Mouse (Mus musculus) inflammation-experienced regulatory T-cells (primary cell): Measurements from ENCODE around the gene Drp2. TPM values are rescaled to one million over a fixed set of nuclear protein-coding genes. Genes with fewer than 3 reads are reported as not detected.

Experiments
- polyA plus RNA-seq, 2 experiments: library from polyadenylated mRNA; unstranded; fragments of 100-300 nt; shearing (Covaris generic); gene quantifications; one replicate each; pipeline ENCODE4 v1.2.1; 2017

Gene Drp2
- polyA plus RNA-seq = under 1 TPM in 1 of 2 experiments, not detected in 1; 0.20 TPM

GRCm38 (mm10) chrX:134403863-134404583, at the start of gene Drp2:
Gene Drp2 (plus strand): TSS chrX:134404551.

DNA sequence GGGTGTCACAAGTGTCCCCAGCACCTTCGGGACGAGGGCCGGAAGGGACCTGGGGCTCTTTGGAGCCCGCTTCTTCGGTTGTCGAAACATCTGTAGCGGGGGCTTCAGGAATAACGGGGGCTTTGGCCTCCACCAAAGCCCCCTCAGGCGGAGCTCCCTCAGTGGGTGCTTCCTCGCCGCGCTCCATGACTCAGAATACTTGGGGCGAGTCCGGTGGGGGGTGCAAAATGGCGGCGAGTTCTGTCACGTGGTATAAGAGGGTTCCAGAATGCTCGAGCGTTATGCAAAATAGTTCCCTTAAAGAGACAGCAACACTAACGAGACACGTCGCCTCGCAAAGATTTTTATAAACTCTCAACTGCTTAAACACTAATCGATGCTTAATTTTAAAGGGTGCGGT, 71.9 kb downstream of the Drp2 start, which contains the start of gene Taf7l:
Gene Taf7l (minus strand): TSS at position 201 of the 400 bp plus-strand sequence.

Other genes starting within 250 kb of the Drp2 start
- gene Xkrx, start 242.5 kb upstream of the Drp2 start, polyA plus RNA-seq = 1 to 10 TPM; 1.6 to 2.0 TPM
- gene Arl13a, start 217.1 kb upstream of the Drp2 start, polyA plus RNA-seq = under 1 TPM in 1 of 2 experiments, not detected in 1; 0.24 TPM
- gene Nox1, start 182.6 kb upstream of the Drp2 start, polyA plus RNA-seq = 1 to 10 TPM in 1 of 2 experiments, under 1 TPM in 1; 0.75 to 1.4 TPM
- gene Trmt2b, start 127.6 kb upstream of the Drp2 start, polyA plus RNA-seq = 10 to 100 TPM; 27.6 to 34.6 TPM
- under 1 TPM in 1 of 2 experiments, not detected in 1; 0.16 TPM for gene Tmem35a, start 109.3 kb upstream of the Drp2 start, polyA plus RNA-seq
- gene Cenpi, start 96.5 kb upstream of the Drp2 start, polyA plus RNA-seq = 1 to 10 TPM in 1 of 2 experiments, not detected in 1; 1.1 TPM
- under 1 TPM; 0.19 to 0.92 TPM for gene Taf7l, start 71.9 kb downstream of the Drp2 start, polyA plus RNA-seq
- 10 to 100 TPM; 28.3 to 46.8 TPM for gene Timm8a1, start 137.3 kb downstream of the Drp2 start, polyA plus RNA-seq
- gene Btk, start 179.0 kb downstream of the Drp2 start, polyA plus RNA-seq = 1 to 10 TPM in 1 of 2 experiments, under 1 TPM in 1; 0.72 to 1.5 TPM
- gene Rpl36a, start 181.1 kb downstream of the Drp2 start, polyA plus RNA-seq = 100 to 1,000 TPM; 235 to 245 TPM
- gene Gla, start 196.6 kb downstream of the Drp2 start, polyA plus RNA-seq = 1 to 10 TPM; 5.1 to 6.7 TPM
- gene Hnrnph2, start 196.6 kb downstream of the Drp2 start, polyA plus RNA-seq = 100 to 1,000 TPM in 1 of 2 experiments, 10 to 100 TPM in 1; 98.4 to 108 TPM